Mouse (Mus musculus) liver, embryonic 14.5 days (tissue): ENCODE results near the gene Iqcf3.

Experiments used
- CTCF ChIP-seq: IDR thresholded peaks from 2 replicates; pipeline ENCODE4 v1.5.1; 2016; ENCODE audit warnings: antibody characterized with exemption, low read depth, control low read depth
- EP300 ChIP-seq: IDR thresholded peaks from 2 replicates; pipeline ENCODE4 v1.6.1; 2016; ENCODE audit warnings: antibody characterized with exemption, low read depth

DNA sequence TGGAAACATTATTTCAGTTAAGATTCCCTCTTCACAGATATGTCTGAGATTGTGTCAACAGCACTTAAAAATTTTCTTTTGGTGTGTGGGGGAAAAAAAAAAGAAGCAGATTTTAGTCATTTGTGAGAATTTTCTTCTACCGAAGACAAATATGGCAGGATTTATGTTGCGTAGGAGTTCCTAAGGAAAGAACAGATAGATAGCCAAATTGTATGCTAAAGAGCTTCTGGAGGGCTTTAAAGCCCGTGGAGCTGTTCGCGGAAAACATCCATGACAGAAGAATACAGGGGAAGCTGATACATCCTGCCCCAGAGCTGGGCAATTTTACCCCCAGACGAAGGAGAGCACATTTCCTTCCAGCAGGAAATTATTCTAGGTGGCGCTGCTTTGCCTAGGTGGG lies 18.6 kb upstream of the Iqcf3 start:
- TF ChIP-seq CTCF (no peak), EP300 (no peak)
